Mouse (Mus musculus): Measurements from ENCODE around the gene Il3. TPM values are rescaled to one million over a fixed set of nuclear protein-coding genes. Genes with fewer than 3 reads are reported as not detected.

The Il3 gene
- polyA plus RNA-seq, 1 experiment from 2014 or later = not detected

DNA sequence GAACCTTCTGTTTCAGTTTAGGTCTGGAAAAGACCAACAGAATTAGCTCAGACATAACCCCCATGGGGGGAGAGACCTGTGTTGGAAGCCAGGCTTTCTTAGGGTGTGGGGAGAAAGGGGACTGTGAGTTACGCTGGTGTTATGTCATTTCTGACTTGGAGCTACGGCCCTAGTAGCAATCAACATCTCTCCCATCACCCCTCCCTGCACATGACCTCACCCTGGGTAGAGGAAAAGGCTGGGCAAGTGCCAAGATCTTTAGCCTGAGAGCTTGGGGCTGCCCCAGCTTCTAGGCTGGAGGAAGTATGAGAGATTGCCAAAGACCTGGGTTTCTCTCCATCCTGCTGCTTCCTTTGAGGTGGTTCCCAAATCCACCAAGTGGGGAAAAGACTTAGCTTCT, 30.1 kb downstream of the Il3 start:
- H3K4me2 ChIP-seq (replicated peaks) = no peak overlapping the region
- no peak overlapping the region for H3K9ac ChIP-seq (replicated peaks)
- WGBS = 90% methylated on average over 2 of the region's 2 CpGs
- H3K4me3 ChIP-seq (replicated peaks) = no peak overlapping the region
- H3K27ac ChIP-seq = no peak overlapping the region
- H3K9me3 ChIP-seq = no peaks in the 10 kb centered on the region
- no peaks in the 10 kb centered on the region for H3K4me1 ChIP-seq (replicated peaks)
- ATAC-seq = no peak
- no peaks in the 10 kb centered on the region for H3K27me3 ChIP-seq
- H3K36me3 ChIP-seq = no peaks in the 10 kb centered on the region

DNA sequence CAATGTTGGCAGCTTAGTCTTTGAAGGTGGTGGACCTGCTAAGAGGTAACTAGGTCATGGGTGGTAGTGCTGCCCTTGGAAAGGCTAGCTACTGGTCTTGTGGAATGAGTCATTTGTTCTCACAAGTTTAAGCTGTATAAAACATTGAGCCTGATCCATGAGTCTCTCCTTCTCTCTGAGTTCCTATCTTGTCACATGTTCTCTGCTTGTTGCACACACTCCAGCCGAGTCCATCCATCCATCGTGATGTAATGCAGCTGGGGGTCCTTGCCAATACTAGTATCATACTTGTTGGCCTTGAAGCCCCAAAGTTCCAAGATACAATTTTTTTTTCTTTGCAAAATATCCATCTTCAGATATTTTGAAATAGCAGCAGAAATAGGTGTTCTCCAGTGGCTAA, 39.6 kb downstream of the Il3 start:
- Histone ChIP-seq H3K4me2 (replicated peaks) (no peak overlapping the region), H3K36me3 (no peaks in the 10 kb centered on the region), H3K9me3 (no peaks in the 10 kb centered on the region), H3K4me1 (replicated peaks) (no peaks in the 10 kb centered on the region), H3K9ac (replicated peaks) (no peak overlapping the region), H3K27me3 (no peaks in the 10 kb centered on the region), H3K27ac (no peak overlapping the region), H3K4me3 (replicated peaks) (no peak overlapping the region)
- no peak for ATAC-seq
- 86% methylated on average over 2 of the region's 2 CpGs for WGBS

GRCm38 (mm10) chr11:54224475-54224986, 42.5 kb downstream of the Il3 start:
- ATAC-seq = no peak
- Histone ChIP-seq H3K27me3 (no peaks in the 10 kb centered on the region), H3K4me1 (replicated peaks) (no peaks in the 10 kb centered on the region), H3K36me3 (no peaks in the 10 kb centered on the region), H3K9me3 (no peaks in the 10 kb centered on the region), H3K27ac (no peak overlapping the region), H3K4me2 (replicated peaks) (no peak overlapping the region), H3K4me3 (replicated peaks) (no peak overlapping the region), H3K9ac (replicated peaks) (no peak overlapping the region)
- WGBS = 88% methylated on average over 5 of the region's 5 CpGs

DNA sequence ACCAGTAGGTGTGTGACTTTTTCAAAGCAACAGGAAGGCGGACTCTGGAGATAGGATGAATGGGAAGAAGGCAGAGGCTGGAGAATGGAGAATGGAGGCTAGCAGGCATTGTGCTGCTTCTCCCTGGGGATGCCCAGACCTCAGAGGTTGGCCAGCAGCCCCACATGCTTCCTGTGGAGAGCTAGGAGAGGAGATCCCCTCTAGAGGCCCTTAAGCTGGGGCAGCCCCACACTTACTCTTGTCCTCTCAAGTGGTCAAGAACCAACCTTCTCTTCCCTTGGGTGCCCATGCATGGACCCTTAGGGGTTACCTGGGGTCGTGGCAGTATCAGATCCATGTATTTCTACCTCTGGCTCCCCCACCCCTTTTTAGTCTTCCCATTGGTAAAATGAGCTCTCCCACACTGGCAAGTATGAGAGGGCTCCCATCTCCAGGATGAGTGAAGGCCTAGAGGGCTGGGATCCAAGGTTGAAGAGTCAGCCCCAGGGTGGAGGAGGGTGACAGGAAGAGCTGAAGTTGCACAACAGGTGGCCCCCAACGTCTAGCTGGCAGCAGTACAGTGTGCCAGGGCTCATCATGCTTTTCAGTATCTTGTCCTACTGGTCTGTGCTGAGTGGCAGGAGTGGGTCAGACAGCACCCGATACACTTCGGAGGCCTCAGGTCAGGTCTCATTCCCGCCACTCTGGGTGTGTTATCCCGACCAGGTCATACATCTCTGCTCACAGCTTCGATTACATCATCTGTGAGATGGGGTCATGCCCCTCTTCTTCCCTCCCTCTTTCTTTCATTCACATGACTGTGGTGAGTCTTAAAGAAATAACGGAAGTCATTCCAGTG, 43.2 kb downstream of the Il3 start:
- H3K9me3 ChIP-seq = no peaks in the 10 kb centered on the region
- WGBS = 86% methylated on average over 9 of the region's 9 CpGs
- no peak overlapping the region for H3K4me2 ChIP-seq (replicated peaks)
- no peak overlapping the region for H3K27ac ChIP-seq
- no peaks in the 10 kb centered on the region for H3K4me1 ChIP-seq (replicated peaks)
- H3K9ac ChIP-seq (replicated peaks) = no peak overlapping the region
- no peaks in the 10 kb centered on the region for H3K27me3 ChIP-seq
- H3K4me3 ChIP-seq (replicated peaks) = no peak overlapping the region
- H3K36me3 ChIP-seq = no peaks in the 10 kb centered on the region
- ATAC-seq = no peak

- no peak overlapping the region for H3K27ac ChIP-seq
- H3K9ac ChIP-seq (replicated peaks) = no peak overlapping the region
- H3K4me1 ChIP-seq (replicated peaks) = no peaks in the 10 kb centered on the region
- H3K36me3 ChIP-seq = no peaks in the 10 kb centered on the region
- no peak overlapping the region for H3K4me3 ChIP-seq (replicated peaks)
- no peaks in the 10 kb centered on the region for H3K9me3 ChIP-seq
- 80% methylated on average over 6 of the region's 6 CpGs for WGBS
- no peak overlapping the region for H3K4me2 ChIP-seq (replicated peaks)
- no peak for ATAC-seq
- H3K27me3 ChIP-seq = no peaks in the 10 kb centered on the region
Observed at GRCm38 (mm10) chr11:54219903-54220740, 47.0 kb downstream of the Il3 start.

GRCm38 (mm10) chr11:54219191-54219590, 47.9 kb downstream of the Il3 start:
- no peaks in the 10 kb centered on the region for H3K4me1 ChIP-seq (replicated peaks)
- H3K9ac ChIP-seq (replicated peaks) = no peak overlapping the region
- H3K27me3 ChIP-seq = no peaks in the 10 kb centered on the region
- H3K9me3 ChIP-seq = no peaks in the 10 kb centered on the region
- no peak for ATAC-seq
- no peak overlapping the region for H3K4me3 ChIP-seq (replicated peaks)
- 100% methylated on average over 1 of the region's 1 CpGs for WGBS
- H3K4me2 ChIP-seq (replicated peaks) = no peak overlapping the region
- no peak overlapping the region for H3K27ac ChIP-seq
- no peaks in the 10 kb centered on the region for H3K36me3 ChIP-seq

GRCm38 (mm10) chr11:54217384-54217783, 49.7 kb downstream of the Il3 start:
- Histone ChIP-seq H3K4me2 (replicated peaks) (no peak overlapping the region), H3K9ac (replicated peaks) (no peak overlapping the region), H3K27me3 (no peaks in the 10 kb centered on the region), H3K4me3 (replicated peaks) (no peak overlapping the region), H3K36me3 (no peaks in the 10 kb centered on the region), H3K9me3 (no peaks in the 10 kb centered on the region), H3K27ac (no peak overlapping the region), H3K4me1 (replicated peaks) (no peaks in the 10 kb centered on the region)
- 66% methylated on average over 7 of the region's 7 CpGs for WGBS
- ATAC-seq = no peak

DNA sequence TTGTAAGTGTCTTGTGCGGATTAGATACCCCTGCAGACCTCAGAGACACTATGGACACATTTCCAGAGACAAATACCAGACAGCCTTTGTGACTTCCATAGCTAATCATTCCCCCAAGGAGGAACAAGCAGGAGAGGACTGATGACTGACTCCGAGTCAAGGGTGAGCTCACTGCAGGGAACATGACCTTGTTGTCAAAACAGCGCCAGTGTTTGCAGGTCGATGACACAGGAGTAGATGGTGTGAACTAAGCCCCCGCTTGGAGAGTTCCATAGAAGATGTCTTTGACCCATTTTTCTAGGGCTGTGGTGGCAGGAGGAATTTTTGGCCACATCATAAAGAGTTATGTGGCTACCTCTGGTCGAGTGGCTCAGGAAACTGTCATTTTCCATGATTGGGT, 51.0 kb downstream of the Il3 start:
- Histone ChIP-seq H3K27me3 (no peaks in the 10 kb centered on the region), H3K9ac (replicated peaks) (no peak overlapping the region), H3K4me1 (replicated peaks) (no peaks in the 10 kb centered on the region), H3K27ac (no peak overlapping the region), H3K9me3 (no peaks in the 10 kb centered on the region), H3K36me3 (no peaks in the 10 kb centered on the region), H3K4me3 (replicated peaks) (no peak overlapping the region), H3K4me2 (replicated peaks) (no peak overlapping the region)
- ATAC-seq = no peak
- 87% methylated on average over 6 of the region's 6 CpGs for WGBS

Other genes starting within 250 kb of the Il3 start
- 1.0 and 1.3 TPM in 2 replicates for gene Slc22a4, start 239.2 kb downstream of the Il3 start, polyA plus RNA-seq (2015; fragmentation: Nextera tagmentation; extraction: Ambion mirVana)
- gene Pdlim4, start 198.3 kb downstream of the Il3 start, polyA plus RNA-seq (2015; fragmentation: Nextera tagmentation; extraction: Ambion mirVana) = 23.0 and 23.7 TPM in 2 replicates
- gene P4ha2, start 167.2 kb downstream of the Il3 start, polyA plus RNA-seq (2015; fragmentation: Nextera tagmentation; extraction: Ambion mirVana) = 6.0 and 7.8 TPM in 2 replicates
- gene Csf2, start 17.6 kb downstream of the Il3 start, polyA plus RNA-seq (2015; fragmentation: Nextera tagmentation; extraction: Ambion mirVana) = not detected in 2 replicates
- 35.1 and 36.1 TPM in 2 replicates for gene Acsl6, start 36.5 kb upstream of the Il3 start, polyA plus RNA-seq (2015; fragmentation: Nextera tagmentation; extraction: Ambion mirVana)
- not detected in 2 replicates for gene Meikin, start 103.4 kb upstream of the Il3 start, polyA plus RNA-seq (2015; fragmentation: Nextera tagmentation; extraction: Ambion mirVana)
- gene Fnip1, start 170.9 kb upstream of the Il3 start, polyA plus RNA-seq (2015; fragmentation: Nextera tagmentation; extraction: Ambion mirVana) = 11.8 and 12.4 TPM in 2 replicates